Mouse (Mus musculus) c-Kit-negative CD71-positive TER-119-positive erythroid progenitor cells, embryonic 14.5 days (primary cell): ENCODE measurements around the gene 4933428G20Rik.
A peak's percentile ranks its signal among the peaks of the same experiment; 100 is the strongest.

ENCODE experiments used
- DNase-seq: peaks from one replicate; pipeline ENCODE4 v3.0.0-alpha.2; 2013; ENCODE audit warnings: low read depth, low spot score

Gene 4933428G20Rik

DNA sequence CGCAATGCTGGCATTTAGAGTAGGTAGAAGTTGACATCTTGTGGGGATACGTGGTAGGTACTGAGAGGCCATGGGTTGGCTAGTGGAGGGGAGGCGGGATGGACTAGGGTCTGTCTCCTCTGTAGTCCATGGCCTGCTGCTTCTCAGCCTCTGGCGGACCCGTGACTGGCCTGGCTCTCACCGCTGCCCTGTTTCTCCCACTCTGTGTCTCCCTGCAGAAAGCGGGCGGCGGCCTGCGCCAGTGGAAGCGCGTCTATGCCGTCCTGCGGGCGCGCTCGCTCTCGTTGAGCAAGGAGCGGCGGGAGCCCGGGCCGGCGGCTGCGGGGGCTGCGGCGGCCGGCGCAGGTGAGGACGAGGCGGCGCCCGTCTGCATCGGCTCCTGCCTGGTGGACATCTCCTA, 37.0 kb downstream of the 4933428G20Rik start:
- no peak for DNase-seq

DNA sequence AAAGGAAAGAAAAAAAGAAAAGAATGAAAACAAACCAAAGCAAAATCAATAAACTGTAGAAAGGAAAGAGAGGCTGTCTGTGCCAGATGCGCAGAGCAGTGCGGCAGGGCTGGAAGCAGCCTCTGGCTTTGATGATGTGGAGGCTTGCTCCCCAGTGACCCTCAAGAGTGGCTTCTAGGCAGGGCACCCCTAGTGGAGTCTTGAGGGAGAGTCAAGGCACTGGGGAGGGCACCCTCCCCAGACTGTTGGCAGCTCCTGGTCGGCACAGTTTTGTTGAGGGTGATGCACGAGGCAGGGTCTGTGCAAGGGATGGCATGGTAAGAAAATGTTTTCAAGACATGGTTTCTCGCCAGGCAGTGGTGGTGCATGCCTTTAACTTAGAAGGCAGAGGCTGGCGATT, 37.6 kb downstream of the 4933428G20Rik start:
- no peak for DNase-seq

DNA sequence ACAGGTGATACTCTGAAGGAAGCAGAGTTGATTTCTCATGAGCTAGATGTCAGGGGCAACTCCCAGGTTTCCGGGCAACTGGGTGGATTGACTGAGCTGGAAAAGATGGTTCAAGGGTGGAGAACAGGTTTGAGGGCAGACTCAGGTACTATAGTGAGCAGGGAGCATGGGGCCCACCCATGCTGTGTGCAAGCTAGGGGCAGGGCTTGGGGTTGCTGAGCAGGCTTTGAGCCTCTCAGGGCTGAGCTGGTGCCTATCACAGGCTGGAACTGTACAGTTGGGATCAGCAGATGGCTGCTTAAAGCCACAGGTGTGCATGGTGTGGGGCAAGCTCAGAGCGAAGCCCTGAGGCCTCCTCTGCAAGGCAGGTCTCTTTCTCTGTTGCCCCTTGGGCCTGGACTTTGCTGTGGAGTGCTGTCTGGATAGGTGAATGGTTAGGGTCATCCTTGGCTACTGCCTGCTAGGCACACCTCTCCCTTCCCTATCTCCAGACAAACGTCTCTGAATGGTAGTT, 38.8 kb downstream of the 4933428G20Rik start:
- DNase-seq = no peak

DNA sequence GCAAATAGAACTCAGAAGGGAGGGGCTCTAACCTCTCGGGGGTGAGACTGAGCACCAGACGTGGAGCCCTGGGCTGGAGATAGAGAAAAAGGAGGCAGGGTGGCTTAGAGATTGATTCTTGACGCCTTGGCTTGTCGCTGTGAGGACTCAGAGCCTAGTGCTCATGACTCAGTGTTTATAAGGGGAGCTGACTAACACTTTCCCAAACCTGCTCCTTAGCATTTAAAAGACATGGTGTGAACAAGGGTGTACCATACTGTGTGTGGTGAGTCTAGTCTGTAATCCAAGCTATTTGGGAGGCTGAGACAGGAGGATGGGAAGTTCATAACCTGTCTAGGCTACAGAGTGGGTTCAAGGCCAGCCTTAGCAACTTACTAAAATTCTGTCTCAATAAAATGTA, 43.0 kb downstream of the 4933428G20Rik start:
- DNase-seq = no peak

DNA sequence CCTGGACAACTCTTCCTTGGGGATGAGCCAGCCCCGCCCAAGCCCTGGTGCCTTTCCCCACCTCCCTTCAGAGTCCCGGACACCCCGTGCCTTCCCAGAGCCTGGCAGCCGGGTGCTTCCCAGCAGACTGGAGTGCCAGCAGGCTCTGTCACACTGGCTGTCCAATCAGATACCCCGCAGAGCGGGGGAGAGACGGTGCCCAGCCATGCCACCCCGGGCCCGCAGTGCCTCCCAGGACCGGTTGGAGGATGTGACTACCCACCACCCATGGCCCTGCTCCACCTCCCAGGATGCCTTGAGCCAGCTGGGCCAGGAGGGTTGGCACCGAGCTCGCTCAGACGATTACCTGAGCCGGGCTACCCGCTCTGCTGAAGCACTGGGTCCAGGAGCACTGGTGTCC, 48.5 kb downstream of the 4933428G20Rik start:
- no peak for DNase-seq

DNA sequence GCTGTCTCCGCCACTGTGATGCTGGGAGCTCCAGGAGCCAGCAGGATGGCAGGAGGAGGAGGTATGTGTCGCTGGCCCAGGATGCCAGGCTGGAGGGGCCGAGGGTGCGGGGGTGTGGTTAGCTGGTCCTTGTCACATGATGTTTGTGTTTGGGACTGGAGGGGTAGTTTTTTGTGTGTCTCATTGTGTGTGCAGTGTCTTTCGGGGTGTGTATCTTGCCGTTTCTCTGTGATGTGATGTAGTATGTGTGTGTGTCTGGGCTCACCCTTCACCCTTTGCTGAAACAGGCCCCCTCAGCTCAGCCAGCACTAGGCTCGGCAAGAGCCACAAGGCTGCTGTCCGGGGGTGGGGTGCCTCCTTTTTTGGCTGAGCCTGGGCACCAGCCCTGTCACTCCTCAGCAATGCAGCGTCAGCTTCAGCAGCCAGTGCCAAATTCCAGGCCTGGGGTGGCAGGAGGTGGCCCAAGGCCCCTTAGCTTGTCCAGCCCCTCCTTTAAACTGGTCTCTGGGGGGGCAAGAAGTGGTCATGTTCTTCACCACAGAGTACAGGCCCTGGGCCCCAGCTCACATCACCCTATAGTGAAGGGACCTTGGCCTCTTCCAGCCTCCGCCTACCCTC, 49.7 kb downstream of the 4933428G20Rik start:
- no peak for DNase-seq

DNA sequence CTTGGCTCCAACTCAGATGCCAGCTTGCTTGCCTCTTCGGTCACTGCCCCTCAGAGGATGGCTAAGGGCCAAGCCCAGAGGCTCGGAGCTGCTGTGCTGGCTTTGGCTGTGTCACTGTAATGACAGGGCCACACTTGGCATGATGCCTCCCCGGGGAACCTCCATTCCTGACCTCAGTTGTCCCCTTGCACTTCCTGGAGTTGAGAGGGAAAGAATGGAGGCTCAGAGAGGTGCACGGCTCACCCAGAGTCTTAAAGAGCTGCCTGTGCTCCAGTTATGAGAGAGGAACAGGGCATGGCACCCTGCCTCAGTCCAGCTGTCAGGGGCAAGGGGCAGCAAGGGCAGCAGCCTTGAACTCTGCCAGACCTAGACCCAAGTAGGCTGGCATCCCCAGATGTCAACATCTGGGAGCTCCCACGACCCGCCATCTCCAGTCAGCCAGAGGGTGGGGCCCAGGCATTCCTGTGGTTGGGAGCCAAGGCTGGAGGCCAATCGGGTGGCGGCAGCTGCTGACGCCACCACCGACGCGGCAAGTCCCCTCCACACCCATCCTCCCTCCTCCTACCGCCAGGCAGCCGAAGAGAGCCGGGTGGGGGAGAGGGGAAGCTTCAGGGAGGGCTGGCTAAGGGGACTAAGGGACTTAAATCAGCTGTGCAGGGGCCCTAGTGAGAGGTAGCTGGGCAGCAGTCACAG, 50.4 kb downstream of the 4933428G20Rik start:
- peak; percentile 47 for DNase-seq

DNA sequence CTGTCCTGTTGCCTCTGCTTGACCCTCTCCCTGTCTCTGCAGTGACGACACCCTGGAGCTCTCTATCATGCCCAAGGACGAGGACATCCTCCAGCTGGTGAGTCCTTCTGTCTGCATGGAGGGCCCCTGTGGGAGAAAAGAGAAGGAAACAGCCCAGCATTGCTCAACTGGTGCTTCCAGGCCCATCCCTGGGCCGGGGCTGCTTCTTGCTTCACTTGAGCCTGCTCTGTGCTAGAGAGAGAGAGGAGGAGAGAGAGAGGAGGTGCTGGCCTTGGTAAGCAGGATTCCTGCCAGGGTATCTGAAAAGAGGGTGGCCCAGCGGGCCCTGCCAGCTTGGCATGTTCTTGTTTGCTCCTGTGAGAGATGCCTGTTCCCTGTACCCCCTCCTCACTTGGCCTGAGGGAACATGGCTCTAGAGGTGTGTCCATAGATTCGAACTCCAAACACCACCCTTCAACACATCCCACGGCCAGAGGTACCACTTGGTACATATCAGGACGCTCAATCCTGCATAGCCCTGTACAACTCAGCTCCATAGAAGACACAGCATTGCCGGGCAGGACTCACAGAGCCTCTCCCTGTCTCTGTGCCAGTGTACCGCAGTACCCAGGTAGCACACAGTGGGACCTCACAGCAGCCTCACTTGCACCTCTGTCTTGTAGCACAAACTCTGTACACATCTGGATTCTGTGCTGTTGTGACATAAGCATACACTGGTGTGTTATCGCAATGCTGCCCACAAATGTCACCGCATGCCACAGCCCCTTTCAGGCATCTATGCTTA, 51.3 kb downstream of the 4933428G20Rik start:
- DNase-seq = no peak

DNA sequence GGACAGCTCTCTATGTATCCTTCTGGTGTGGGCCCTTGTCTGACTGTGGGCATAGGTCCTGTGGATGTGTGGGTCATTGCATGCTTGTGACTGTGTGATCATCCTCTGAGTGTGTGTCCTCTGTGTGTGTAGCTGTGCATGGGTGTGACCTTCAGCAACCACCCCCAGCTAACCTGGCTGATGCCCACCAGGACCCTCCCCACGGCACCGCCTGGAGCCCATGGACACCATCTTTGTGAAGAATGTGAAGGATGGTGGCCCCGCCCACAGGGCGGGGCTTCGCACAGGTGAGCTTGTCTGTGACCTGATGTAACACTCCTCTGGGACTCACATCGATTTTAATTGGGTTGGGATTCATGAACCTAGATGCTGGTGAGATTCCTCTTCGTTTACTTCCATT, 52.2 kb downstream of the 4933428G20Rik start:
- no peak for DNase-seq

DNA sequence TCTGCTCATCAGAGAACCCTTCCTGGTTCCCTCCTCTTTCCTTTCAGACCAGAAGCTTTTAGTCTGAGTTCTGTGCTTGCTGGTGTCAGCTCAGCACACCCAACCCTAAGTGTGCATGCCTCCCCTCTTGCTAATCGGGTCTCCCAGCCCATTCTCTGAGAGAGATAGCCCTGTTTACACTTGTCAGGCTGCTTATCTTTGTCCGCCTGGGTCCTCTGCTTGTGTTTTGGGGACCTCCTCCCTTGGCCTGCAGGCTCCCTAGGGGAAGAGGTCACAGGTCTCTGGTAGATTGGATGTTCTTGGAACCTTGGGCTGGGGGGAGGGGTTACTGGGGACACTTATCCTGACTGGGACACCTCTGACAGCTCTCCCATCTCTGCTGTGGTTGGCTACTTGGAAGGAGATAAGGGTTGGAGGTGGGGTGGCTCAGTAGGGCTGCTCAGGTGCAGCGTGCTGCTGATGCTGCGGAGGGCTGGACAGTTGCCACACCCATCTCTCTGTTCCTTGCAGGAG, 54.1 kb downstream of the 4933428G20Rik start:
- DNase-seq = peak; percentile 76

DNA sequence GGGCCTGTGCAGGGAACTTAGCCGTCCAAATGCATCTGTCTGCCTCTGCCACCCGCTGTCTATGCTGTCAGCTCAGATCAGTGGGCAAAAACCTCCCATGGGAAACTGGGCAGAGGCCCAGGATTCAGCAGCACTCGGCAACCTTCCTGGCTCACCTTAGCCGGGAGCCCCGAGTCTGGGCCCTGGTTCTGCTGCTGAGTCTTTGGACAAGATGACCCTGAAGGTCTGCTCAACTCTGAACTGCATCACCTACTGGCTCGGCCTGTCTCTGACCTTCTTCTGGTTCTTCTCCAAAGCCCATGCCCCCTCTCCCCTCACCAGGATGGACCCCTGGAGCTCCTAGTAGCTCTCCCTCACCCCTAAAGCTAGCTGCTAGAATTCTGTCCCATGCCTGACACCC, 54.5 kb downstream of the 4933428G20Rik start:
- DNase-seq = no peak

DNA sequence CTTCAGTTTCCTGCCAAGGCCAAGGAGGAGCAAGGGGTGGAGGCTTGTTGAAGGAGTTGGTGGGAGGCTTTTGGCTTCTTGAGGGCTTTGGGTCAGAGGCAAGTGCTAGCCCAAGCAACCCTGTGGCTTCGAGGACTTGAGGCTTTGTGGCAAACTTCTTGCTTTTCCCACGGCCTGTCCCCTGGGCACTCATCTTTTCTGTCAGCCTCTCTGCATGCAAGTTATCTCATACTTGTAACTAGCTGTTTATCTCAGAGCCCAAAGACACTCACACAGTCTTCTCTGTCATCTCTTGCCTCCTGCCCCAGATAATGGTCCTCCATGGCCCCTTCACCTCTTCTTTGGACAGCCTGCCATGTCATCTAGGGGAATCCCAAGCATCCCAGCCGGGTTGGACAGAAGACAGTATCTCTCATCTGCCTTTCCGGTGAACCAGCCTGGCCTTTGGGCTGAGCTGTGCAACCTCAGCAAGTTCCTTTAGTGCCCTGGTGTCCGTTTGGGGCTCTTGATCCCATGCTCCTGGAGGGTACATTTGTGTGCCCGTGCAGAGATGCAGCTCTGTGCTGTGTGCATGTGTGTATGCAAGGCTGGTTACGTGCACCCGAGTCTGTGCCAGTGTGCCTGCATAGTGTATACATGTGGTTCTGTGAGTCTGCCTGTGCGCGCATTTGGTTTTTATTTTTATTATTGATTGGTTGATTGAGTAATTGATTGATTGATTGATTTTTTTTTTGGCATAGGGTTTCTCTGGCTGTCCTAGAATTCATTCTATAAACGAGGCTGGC, 57.1 kb downstream of the 4933428G20Rik start:
- peak; percentile 49 for DNase-seq

DNA sequence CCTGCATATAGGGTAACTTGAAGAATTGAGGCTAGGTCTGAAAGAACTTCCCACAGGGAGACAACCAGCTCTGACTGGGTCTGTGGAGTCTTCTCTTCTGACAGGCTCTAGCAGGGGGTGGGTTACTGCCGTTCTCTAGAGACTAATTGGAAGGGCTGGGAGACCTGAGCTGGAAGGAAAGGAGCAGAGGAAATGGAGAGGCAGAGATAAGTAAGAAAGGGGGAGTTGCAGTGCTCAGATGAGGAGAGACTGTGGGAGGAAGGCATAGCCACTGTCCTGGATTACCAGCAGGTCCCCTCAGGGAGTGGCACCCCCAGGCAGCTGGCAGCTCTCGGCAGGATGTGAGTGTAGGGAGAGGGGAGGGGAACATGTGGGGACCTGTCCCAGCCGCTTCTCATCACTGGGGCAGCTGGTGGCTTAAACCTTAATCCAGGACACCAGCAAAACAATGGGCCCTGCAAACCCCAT, 58.4 kb downstream of the 4933428G20Rik start:
- DNase-seq = peak; percentile 44

DNA sequence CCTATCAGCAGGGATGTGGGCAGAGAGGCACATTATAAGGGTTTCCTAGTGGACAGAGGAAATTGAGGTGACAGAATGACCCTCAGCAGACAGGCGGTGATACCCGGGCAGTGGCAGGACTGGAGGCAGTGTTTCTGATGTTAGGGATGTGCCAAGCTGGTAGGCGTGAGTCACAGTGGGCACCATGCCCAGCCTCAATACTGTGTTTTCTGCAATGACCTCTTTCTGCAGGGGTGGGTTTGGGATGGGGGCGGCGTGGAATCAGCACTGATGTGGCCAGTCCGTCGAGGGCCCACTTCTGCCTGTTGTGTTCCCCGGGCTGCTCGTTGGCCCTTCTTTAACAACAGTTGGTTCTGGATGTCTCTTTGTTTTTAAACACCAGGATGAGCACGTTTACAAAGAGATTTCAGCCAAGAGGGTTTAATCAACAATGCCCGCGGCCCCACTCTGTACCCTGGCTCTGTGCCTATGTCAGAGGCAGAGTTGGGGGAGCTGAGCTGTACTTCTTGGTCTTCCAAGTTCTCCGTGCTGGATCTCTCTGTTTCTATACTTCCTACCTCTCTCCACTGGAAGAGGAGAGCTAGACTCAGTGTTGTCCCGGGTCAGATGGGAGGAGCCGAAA, 59.0 kb downstream of the 4933428G20Rik start:
- no peak for DNase-seq
